Mouse (Mus musculus): ENCODE data around the gene Plk3. TPM values are rescaled to one million over a fixed set of nuclear protein-coding genes. Genes with fewer than 3 reads are reported as not detected.

Plk3 gene
- total RNA-seq, 1 experiment from 2014 or later: 24.2 TPM

GRCm38 (mm10) chr4:117143023-117143422, 9.3 kb upstream of the Plk3 start:
- ATAC-seq (ENCODE audit: extremely low read depth, insufficient number of reproducible peaks, low FRiP score, poor library complexity, severe bottlenecking): no peak

GRCm38 (mm10) chr4:117140613-117141012, 6.8 kb upstream of the Plk3 start:
- ATAC-seq (ENCODE audit: extremely low read depth, insufficient number of reproducible peaks, low FRiP score, poor library complexity, severe bottlenecking): no peak

- peak; percentile 59 for ATAC-seq (ENCODE audit: extremely low read depth, insufficient number of reproducible peaks, low FRiP score, poor library complexity, severe bottlenecking)
These were observed 5.5 kb upstream of the Plk3 start for GRCm38 (mm10) chr4:117139217-117139612.

- ATAC-seq (ENCODE audit: extremely low read depth, insufficient number of reproducible peaks, low FRiP score, poor library complexity, severe bottlenecking): no peak
These were observed 4.8 kb upstream of the Plk3 start for GRCm38 (mm10) chr4:117138295-117139216.

GRCm38 (mm10) chr4:117136034-117136433, 2.3 kb upstream of the Plk3 start:
- peak; percentile 57 for ATAC-seq (ENCODE audit: extremely low read depth, insufficient number of reproducible peaks, low FRiP score, poor library complexity, severe bottlenecking)

GRCm38 (mm10) chr4:117134601-117134995, 835 bp upstream of the Plk3 start:
- ATAC-seq (ENCODE audit: extremely low read depth, insufficient number of reproducible peaks, low FRiP score, poor library complexity, severe bottlenecking): no peak

GRCm38 (mm10) chr4:117133366-117133796, 382 bp downstream of the Plk3 start:
- no peak for ATAC-seq (ENCODE audit: extremely low read depth, insufficient number of reproducible peaks, low FRiP score, poor library complexity, severe bottlenecking)

- ATAC-seq (ENCODE audit: extremely low read depth, insufficient number of reproducible peaks, low FRiP score, poor library complexity, severe bottlenecking): no peak
These were observed 994 bp downstream of the Plk3 start for GRCm38 (mm10) chr4:117132794-117133143.

- ATAC-seq (ENCODE audit: extremely low read depth, insufficient number of reproducible peaks, low FRiP score, poor library complexity, severe bottlenecking): no peak
These were observed 1.6 kb downstream of the Plk3 start for GRCm38 (mm10) chr4:117131890-117132793.

- no peak for ATAC-seq (ENCODE audit: extremely low read depth, insufficient number of reproducible peaks, low FRiP score, poor library complexity, severe bottlenecking)
These were observed 2.6 kb downstream of the Plk3 start for GRCm38 (mm10) chr4:117131198-117131597.

GRCm38 (mm10) chr4:117130790-117131189, 3.0 kb downstream of the Plk3 start:
- no peak for ATAC-seq (ENCODE audit: extremely low read depth, insufficient number of reproducible peaks, low FRiP score, poor library complexity, severe bottlenecking)

GRCm38 (mm10) chr4:117127991-117128686, 5.6 kb downstream of the Plk3 start:
- ATAC-seq (ENCODE audit: extremely low read depth, insufficient number of reproducible peaks, low FRiP score, poor library complexity, severe bottlenecking): no peak

GRCm38 (mm10) chr4:117126675-117127290, 7.0 kb downstream of the Plk3 start, which contains the start of gene Tctex1d4:
Tctex1d4 (plus strand) TSS chr4:117126794.
- ATAC-seq (ENCODE audit: extremely low read depth, insufficient number of reproducible peaks, low FRiP score, poor library complexity, severe bottlenecking): peak; percentile 28

GRCm38 (mm10) chr4:117125910-117126674, 7.7 kb downstream of the Plk3 start:
- peak; percentile 71 for ATAC-seq (ENCODE audit: extremely low read depth, insufficient number of reproducible peaks, low FRiP score, poor library complexity, severe bottlenecking)

- ATAC-seq (ENCODE audit: extremely low read depth, insufficient number of reproducible peaks, low FRiP score, poor library complexity, severe bottlenecking): no peak
These were observed 8.3 kb downstream of the Plk3 start, which contains the start of gene Btbd19 for GRCm38 (mm10) chr4:117125348-117125909. Btbd19 (minus strand) TSS chr4:117125725.

- peak; percentile 28 for ATAC-seq (ENCODE audit: extremely low read depth, insufficient number of reproducible peaks, low FRiP score, poor library complexity, severe bottlenecking)
These were observed 9.0 kb downstream of the Plk3 start for GRCm38 (mm10) chr4:117124518-117125347.

- ATAC-seq (ENCODE audit: extremely low read depth, insufficient number of reproducible peaks, low FRiP score, poor library complexity, severe bottlenecking): no peak
These were observed 9.6 kb downstream of the Plk3 start for GRCm38 (mm10) chr4:117124218-117124517.
